Mouse (Mus musculus) kidney, adult 2 months (tissue): ENCODE data around the gene Pdzph1. TPM values are rescaled to one million over a fixed set of nuclear protein-coding genes. Genes with fewer than 3 reads are reported as not detected.

Experiments used
- DNase-seq: peaks from one replicate; pipeline ENCODE4 v3.0.0; 2021
- H3K27ac ChIP-seq: fragments of 200-500 bp; 2 replicates; pipeline ENCODE4 v1.5.1; 2012; ENCODE audit warnings: low read depth, low read length, control low read depth, inconsistent platforms; ENCODE audit not compliant: insufficient read depth
- H3K27me3 ChIP-seq: fragments of 200-500 bp; replicated peaks from 2 replicates; pipeline ENCODE4 v1.6.1; 2012; ENCODE audit warnings: mild to moderate bottlenecking, moderate library complexity, low read length, inconsistent platforms; ENCODE audit not compliant: control insufficient read depth, insufficient read depth
- H3K36me3 ChIP-seq: fragments of 200-500 bp; 2 replicates; pipeline ENCODE4 v1.6.1; 2012; ENCODE audit warnings: mild to moderate bottlenecking, moderate library complexity, low read length, inconsistent platforms; ENCODE audit not compliant: control insufficient read depth, insufficient read depth
- H3K4me1 ChIP-seq: fragments of 200-500 bp; 2 replicates; pipeline ENCODE4 v1.6.1; 2011; ENCODE audit warnings: low read length; ENCODE audit not compliant: control insufficient read depth, insufficient read depth
- H3K4me3 ChIP-seq: fragments of 200-500 bp; 2 replicates; pipeline ENCODE4 v1.5.1; 2011; ENCODE audit warnings: mild to moderate bottlenecking, low read depth, low read length, control low read depth; ENCODE audit not compliant: insufficient read depth
- CTCF ChIP-seq: fragments of 200-500 bp; conservative IDR thresholded peaks from 2 replicates; pipeline ENCODE4 v1.5.1; 2011; ENCODE audit warnings: low read depth, mild to moderate bottlenecking, control low read depth, low read length, moderate library complexity, mixed read lengths; ENCODE audit not compliant: insufficient read depth, insufficient read length
- POLR2A ChIP-seq: fragments of 200-500 bp; IDR thresholded peaks from one replicate; pipeline ENCODE4 v1.6.1; 2011; ENCODE audit warnings: low read depth, low read length, control low read depth
- WGBS: fragments of 180-500 bp; shearing (Covaris S2); methylation state at CpG from one replicate; pipeline ENCODE4 v1.1.7; 2018; 5-methylcytosine and 5-hydroxymethylcytosine counted together
- polyA plus RNA-seq: library from polyadenylated mRNA; depleted of rRNA; stranded (reverse); fragments of >200 nt; gene quantifications from 2 replicates; pipeline ENCODE4 v1.2.3, GENCODE M21; 2012; rRNA removed

Gene Pdzph1
- polyA plus RNA-seq, 1 experiment: not detected

DNA sequence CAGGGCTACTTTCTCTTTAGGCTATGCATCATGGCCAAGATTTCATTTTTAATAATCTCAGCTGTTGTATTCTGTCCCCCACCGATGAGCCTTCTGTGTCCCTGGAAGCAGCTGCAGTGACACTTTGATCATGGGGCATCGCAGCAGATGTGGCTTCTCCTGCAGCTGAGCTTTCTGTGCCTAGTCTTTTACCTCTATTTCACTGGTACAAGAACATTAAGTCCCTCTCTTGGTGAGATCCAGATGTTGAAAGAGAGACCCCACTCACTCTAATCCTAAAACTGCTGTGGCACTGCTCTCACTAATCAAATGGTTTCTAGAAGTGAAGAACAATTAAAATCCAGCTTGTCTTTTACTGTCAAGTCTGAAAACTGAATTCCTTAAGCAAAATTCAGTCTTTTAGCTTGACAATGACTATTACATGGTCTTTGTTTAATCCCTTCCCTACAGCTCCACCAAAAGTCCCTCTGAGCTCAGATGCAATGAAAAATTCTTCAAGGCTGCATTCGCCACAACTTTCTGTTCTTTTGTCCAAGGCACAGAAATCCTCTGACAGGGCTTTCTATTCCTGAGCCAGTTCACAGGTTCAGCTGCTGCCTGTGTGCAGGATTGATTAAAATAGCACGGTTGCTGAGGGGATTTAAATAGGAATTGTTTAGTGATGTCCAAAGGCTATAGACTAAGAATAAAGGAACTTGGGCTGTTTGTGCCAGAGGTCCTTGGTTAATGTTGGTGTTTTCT lies 101.1 kb downstream of the Pdzph1 start:
- DNase-seq: no peak
- H3K4me1 ChIP-seq: 0 out of 2 replicates have a peak, but pooled peaks cover 4% of the 10 kb centered on the region
- TF ChIP-seq POLR2A (no peak), CTCF (no peak)
- no peak overlapping the region for H3K27ac ChIP-seq
- no peak overlapping the region for H3K4me3 ChIP-seq
- H3K36me3 ChIP-seq: no peaks in the 10 kb centered on the region
- H3K27me3 ChIP-seq: no peaks in the 10 kb centered on the region
- WGBS: 79% methylated on average over 4 of the region's 4 CpGs

DNA sequence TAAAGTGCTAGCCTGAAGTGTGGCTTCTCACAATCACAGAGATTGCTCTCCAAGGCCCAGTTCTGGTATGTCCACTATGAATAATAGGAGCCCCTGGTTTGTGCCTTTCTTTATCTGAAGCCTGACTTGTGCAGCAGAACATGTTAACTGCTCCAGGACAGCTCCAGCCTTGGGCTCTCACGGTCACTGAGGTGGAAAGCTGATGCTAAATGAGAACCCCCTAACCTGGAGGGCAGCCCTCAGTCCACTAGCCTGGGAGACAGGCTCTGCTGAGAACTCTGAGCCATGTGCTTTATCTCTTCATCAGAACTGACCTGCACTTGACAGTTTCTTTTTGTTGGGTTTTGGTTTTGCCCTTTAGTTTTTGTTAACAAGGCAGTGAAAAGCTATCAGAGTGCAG lies 106.8 kb downstream of the Pdzph1 start:
- Histone ChIP-seq H3K4me1 (no peaks in the 10 kb centered on the region), H3K27ac (no peak overlapping the region), H3K27me3 (no peaks in the 10 kb centered on the region), H3K36me3 (no peaks in the 10 kb centered on the region), H3K4me3 (no peak overlapping the region)
- no peak for DNase-seq
- TF ChIP-seq CTCF (no peak), POLR2A (no peak)
- 15% methylated on average over 1 of the region's 1 CpGs for WGBS

DNA sequence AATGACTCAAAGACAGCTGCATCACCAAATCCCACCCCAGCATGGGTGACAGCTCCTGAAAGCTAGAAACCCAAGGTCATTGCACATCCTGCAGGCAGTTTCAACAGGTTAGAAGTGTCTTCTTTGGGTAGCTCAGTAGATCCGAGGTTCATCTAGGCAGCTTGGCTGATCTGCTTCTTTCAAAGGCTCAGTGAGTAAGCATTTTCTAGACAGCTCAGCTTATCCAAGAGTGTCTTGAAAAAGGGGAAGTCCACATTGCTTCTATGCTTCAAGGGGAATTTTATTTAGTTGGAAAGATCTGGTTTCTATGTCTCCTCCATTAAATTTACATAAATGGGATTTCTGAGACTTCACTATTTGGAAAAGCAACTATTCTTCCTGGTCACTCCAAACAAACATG lies 117.8 kb downstream of the Pdzph1 start:
- Histone ChIP-seq H3K36me3 (no peaks in the 10 kb centered on the region), H3K27me3 (no peaks in the 10 kb centered on the region), H3K27ac (no peak overlapping the region), H3K4me1 (no peaks in the 10 kb centered on the region), H3K4me3 (no peak overlapping the region)
- no peak for DNase-seq
- TF ChIP-seq CTCF: no peak
- whole genome bisulfite sequencing: 59% methylated on average over 1 of the region's 1 CpGs

DNA sequence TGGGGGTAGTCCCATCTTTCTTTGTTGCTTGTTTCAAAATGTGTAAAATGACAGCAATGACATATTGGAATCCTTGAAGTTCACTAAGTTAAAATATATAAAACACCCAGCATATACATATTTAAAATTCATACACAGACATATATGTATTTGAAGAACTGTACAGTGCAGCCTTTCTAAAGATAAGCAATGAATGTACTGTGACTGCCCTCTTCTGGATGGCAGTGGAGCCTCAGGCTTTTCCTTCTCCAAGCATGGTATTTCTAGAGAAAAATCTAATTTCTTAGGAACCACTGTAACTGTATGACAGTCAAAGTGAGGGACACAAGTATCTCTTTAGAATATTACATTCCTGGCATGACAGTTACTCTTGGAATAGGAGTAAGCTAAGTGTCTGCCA lies 120.4 kb downstream of the Pdzph1 start:
- H3K27me3 ChIP-seq: no peaks in the 10 kb centered on the region
- DNase-seq: no peak
- TF ChIP-seq POLR2A (no peak), CTCF (no peak)
- H3K27ac ChIP-seq: no peak overlapping the region
- no peak overlapping the region for H3K4me3 ChIP-seq
- no peaks in the 10 kb centered on the region for H3K4me1 ChIP-seq
- no peaks in the 10 kb centered on the region for H3K36me3 ChIP-seq

Other genes starting within 250 kb of the Pdzph1 start
- gene Nudt12, start 22.0 kb upstream of the Pdzph1 start, polyA plus RNA-seq: 8.8 and 14.0 TPM in 2 replicates